Mouse (Mus musculus): Measurements from ENCODE around the gene Pcyt1a. TPM values are rescaled to one million over a fixed set of nuclear protein-coding genes. Genes with fewer than 3 reads are reported as not detected.

Pcyt1a gene
- polyA plus RNA-seq, 1 experiment from 2014 or later = 65.5 TPM

DNA sequence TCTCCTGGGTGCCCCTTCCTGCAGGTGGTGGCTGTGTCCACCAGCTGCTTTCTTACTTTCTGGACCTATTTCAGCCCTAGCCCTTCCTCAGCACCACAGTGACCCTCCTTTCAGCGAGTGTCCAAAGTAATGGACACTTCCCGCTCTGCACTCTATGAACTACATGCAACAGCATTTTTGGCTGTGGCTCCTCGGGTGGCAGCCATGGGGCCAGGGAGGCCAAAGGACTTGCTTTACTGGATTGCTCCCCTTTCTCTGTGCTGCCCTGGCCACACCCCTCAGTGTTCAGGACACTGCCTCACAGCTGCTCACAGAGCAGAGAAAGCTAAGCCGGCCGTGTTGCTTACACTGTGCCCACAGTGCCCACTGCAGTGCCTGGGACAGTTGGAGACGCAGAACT is 72.9 kb downstream of the Pcyt1a start:
- H3K4me1 ChIP-seq (replicated peaks) = peaks cover 14% of the 10 kb centered on the region; the same call in 1 of the 2 replicates
- H3K9me3 ChIP-seq = no peaks in the 10 kb centered on the region
- H3K27ac ChIP-seq = no peak overlapping the region
- H3K4me3 ChIP-seq (replicated peaks) = no peak overlapping the region
- ATAC-seq = peak; percentile 21
- H3K9ac ChIP-seq = no peak overlapping the region
- H3K27me3 ChIP-seq (replicated peaks) = no peaks in the 10 kb centered on the region; the same call in 1 of the 2 replicates
- no peaks in the 10 kb centered on the region for H3K36me3 ChIP-seq
- WGBS = 52% methylated on average over 6 of the region's 6 CpGs
- no peak overlapping the region for H3K4me2 ChIP-seq (replicated peaks)

DNA sequence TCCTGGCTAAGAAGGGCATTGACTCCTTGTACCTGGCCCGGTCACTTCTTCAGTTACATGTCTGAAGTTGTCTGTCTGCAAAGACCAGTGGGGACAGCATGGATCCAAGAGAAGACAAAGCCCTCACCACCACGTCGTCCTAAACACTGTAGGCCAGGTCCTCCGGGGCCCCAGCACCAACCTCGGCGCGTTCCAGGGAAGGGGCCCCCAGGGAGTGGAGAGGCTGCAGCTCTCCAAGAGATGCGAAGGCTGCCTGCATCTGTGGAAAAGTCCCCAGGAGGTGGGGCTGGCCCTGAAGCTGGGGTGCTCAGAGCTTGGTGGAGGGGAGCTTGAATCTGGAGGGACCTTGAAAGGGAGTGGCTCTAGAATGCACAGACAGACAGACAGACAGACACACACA is 75.6 kb downstream of the Pcyt1a start:
- no peaks in the 10 kb centered on the region; the same call in 1 of the 2 replicates for H3K27me3 ChIP-seq (replicated peaks)
- no peaks in the 10 kb centered on the region for H3K36me3 ChIP-seq
- H3K4me3 ChIP-seq (replicated peaks) = no peak overlapping the region
- ATAC-seq = no peak
- H3K4me2 ChIP-seq (replicated peaks) = no peak overlapping the region
- WGBS = 88% methylated on average over 8 of the region's 8 CpGs
- H3K4me1 ChIP-seq (replicated peaks) = peaks cover 35% of the 10 kb centered on the region
- no peak overlapping the region for H3K27ac ChIP-seq
- H3K9ac ChIP-seq = no peak overlapping the region
- no peaks in the 10 kb centered on the region for H3K9me3 ChIP-seq

DNA sequence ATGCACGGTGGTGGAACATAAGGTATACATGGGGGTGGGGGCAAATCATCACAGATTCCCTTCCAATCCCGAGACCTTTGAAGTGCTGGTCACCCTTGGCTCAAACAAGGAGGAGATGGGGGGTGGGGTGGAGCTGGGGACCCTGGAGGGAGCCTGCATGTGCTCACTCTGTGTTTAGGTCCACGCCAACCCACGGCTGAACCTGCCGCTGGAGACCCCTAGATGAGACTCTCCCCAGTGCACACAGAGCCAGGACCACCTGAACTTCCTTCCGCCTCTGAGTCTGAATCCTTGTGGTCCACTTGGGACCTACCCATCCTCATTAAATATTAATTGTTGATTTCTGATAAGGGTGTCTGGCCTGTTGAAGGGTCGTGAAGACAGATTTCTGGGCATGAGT is 76.1 kb downstream of the Pcyt1a start:
- H3K27me3 ChIP-seq (replicated peaks) = no peaks in the 10 kb centered on the region
- peaks cover 39% of the 10 kb centered on the region for H3K4me1 ChIP-seq (replicated peaks)
- ATAC-seq = no peak
- no peaks in the 10 kb centered on the region for H3K36me3 ChIP-seq
- H3K27ac ChIP-seq = no peak overlapping the region
- no peak overlapping the region for H3K4me3 ChIP-seq (replicated peaks)
- H3K9ac ChIP-seq = no peak overlapping the region
- no peak overlapping the region for H3K4me2 ChIP-seq (replicated peaks)
- H3K9me3 ChIP-seq = no peaks in the 10 kb centered on the region
- 79% methylated on average over 7 of the region's 7 CpGs for WGBS

DNA sequence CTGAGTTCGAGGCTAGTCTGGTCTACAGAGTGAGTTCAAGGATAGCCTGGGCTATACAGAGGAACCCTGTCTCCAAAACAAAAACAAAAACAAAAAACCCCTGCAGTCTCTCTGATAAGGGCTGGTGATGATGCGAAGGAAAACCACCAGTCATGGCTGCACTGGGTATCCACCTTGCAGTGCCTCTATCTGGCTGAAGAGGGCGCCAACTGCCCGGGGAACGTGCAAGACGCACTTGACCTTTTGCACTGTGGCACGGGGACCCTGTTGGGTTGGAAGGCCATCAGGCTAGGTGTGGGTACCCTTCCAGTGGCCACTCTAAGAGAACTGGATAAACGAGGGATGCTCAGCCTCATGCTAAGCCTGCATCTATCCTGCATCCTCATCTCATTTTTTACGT is 76.7 kb downstream of the Pcyt1a start:
- Histone ChIP-seq H3K27me3 (replicated peaks) (no peaks in the 10 kb centered on the region), H3K9me3 (no peaks in the 10 kb centered on the region), H3K4me2 (replicated peaks) (no peak overlapping the region), H3K4me1 (replicated peaks) (peaks cover 39% of the 10 kb centered on the region), H3K9ac (no peak overlapping the region), H3K27ac (no peak overlapping the region), H3K4me3 (replicated peaks) (no peak overlapping the region), H3K36me3 (no peaks in the 10 kb centered on the region)
- 23% methylated on average over 9 of the region's 9 CpGs for WGBS
- ATAC-seq = no peak

DNA sequence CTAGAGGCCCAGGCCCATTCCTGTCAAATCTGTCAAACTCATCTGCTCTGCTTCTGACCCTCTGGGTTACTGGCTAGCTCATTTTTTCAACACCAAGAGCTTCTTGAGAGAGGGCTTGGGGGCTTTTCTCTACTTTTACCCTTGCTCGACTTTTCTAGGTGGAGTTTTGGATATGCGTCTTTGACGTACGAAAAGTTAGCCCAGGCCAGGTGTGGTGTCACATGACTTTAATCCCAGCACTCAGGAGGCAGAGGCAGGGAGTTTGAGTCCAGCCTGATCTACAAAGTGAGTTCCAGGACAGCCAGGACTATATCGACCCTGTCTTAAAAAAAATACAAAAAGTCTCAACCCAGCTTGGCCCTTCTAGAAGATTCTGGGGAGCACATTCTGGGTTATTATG is 77.3 kb downstream of the Pcyt1a start:
- no peak for ATAC-seq
- no peak overlapping the region for H3K4me3 ChIP-seq (replicated peaks)
- H3K9ac ChIP-seq = no peak overlapping the region
- H3K4me2 ChIP-seq (replicated peaks) = no peak overlapping the region
- H3K27ac ChIP-seq = peak overlapping the region; percentile 89
- H3K27me3 ChIP-seq (replicated peaks) = no peaks in the 10 kb centered on the region
- no peaks in the 10 kb centered on the region for H3K9me3 ChIP-seq
- WGBS = 79% methylated on average over 5 of the region's 5 CpGs
- peaks cover 42% of the 10 kb centered on the region for H3K4me1 ChIP-seq (replicated peaks)
- H3K36me3 ChIP-seq = no peaks in the 10 kb centered on the region

DNA sequence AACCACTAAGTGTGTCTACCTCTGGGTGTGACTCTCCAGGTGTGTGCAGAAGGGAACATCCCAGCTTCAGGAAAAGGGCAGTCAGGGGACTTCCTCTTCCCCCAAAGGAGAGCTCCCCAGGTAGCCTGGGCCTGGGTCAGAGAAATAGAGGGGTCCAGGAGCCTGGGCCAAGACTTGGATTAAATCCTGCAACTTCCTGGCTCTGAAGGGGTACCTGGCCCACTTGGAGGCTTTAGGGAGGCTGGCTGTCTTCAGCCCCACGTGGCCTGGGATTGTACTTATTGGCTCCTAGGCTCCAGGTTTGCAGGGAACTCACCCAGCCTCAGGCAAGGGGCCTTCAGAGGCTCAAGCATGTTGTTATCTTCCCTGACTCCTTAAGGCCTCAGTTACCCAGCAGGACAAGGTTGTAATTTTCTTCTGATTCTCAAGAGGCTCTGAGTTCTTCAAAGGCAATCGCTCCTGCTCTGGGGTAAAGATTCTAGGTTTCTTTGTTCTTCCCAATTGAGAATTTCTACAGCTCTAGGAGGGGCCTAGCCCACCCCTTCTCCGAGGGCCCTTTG is 77.9 kb downstream of the Pcyt1a start:
- H3K9me3 ChIP-seq = no peaks in the 10 kb centered on the region
- H3K4me2 ChIP-seq (replicated peaks) = peak overlapping the region; percentile 35; the same call in 1 of the 2 replicates
- WGBS = 44% methylated on average over 3 of the region's 3 CpGs
- no peaks in the 10 kb centered on the region for H3K36me3 ChIP-seq
- peak; percentile 36; the same call in 1 of the 2 replicates for ATAC-seq
- H3K27me3 ChIP-seq (replicated peaks) = no peaks in the 10 kb centered on the region
- H3K9ac ChIP-seq = 0 out of 2 replicates have a peak overlapping the region, but pooled peaks have one; percentile 10
- H3K27ac ChIP-seq = peak overlapping the region; percentile 89
- peaks cover 41% of the 10 kb centered on the region for H3K4me1 ChIP-seq (replicated peaks)
- no peak overlapping the region for H3K4me3 ChIP-seq (replicated peaks)

DNA sequence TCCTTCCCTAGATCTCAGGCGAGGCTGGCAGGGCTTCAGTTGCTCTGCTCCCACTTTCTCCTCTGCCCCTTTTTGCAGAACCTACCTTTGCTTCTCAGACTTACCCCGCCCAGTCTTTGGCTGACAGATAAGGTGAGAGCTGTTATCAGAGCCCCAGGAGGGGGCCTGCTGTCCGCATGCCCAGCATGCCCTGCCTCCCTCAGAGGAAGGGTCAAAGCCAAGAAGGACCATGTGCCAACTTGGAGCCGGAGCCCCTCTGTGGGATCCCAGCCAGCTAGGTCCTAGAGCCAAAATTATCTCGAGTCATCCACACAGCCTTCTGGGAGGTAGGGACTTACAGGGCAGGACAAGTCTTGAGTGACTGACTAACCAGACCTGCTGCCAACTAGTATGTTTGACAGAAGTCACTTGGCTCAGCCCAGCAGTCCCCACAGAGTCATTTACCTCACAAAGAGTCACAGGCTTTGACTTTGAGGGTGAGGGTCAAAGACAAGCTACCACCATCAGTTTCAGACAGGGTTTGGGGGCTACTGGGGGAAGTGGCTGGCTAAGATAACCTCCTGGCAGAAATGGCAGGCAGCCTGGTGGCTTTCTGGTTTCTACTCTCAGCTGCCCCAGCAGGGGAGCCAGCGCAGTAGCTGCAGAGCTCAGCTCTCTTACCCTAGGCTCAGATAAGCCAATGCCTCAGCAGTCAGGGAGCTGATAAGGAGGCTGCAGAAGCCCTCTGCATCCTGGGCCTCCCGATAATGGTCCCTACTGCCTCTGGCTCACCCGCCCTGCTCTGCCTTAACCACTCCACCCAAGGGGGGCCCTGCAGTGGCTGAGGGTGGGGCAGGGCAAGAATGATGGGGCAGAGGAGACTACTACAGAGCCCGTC is 78.6 kb downstream of the Pcyt1a start:
- ATAC-seq = peak; percentile 93
- no peaks in the 10 kb centered on the region for H3K36me3 ChIP-seq
- WGBS = 40% methylated on average over 9 of the region's 9 CpGs
- peak overlapping the region; percentile 35; the same call in 1 of the 2 replicates for H3K4me2 ChIP-seq (replicated peaks)
- peak overlapping the region; percentile 89 for H3K27ac ChIP-seq
- H3K4me3 ChIP-seq (replicated peaks) = no peak overlapping the region
- H3K4me1 ChIP-seq (replicated peaks) = peaks cover 37% of the 10 kb centered on the region
- H3K27me3 ChIP-seq (replicated peaks) = no peaks in the 10 kb centered on the region
- H3K9ac ChIP-seq = no peak overlapping the region
- no peaks in the 10 kb centered on the region for H3K9me3 ChIP-seq

DNA sequence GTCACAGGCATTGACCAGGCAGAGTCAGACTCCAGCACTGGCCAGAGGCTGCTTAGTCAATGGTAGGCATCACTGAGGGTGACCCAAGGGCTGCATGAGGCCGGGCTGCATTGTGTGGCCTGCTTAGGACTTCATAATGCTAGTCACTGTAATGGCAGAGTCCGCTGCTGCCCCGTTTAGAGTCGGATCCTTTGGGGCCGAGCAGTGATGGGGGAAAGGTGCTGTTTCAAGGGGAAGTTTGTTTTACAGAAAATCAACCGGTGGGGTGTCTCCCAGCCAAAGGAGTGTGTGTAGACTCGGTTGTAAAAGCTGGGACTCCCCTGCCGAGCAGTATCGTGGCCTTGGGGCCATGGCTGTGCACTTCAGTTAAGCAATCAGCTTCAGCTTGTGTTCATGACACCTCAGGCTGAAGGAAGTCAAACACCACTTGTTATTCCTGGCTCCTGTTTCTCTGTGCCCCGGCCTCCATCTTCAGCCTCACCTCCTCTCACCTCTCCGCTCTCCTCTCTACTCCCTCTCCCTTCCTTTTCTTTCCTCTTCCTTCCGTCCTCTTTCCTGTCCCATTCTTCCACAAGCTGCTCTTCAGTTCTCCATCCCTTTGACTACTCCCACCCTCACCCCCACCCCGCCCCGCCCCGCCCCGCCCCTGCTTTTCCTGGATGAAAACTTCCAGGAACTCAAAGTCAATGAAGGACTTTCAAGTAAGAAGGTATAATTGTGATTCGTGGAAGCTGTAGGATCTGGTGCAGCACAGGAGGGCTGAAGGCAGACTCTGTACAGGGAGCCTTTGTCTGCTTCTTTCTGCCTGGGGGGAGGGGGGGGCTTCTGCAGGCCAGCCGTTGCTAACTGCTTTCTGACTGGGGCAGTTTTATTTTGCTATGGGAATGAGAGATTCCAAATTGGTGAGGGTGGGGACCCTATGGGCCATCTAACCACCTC is 79.9 kb downstream of the Pcyt1a start:
- Histone ChIP-seq H3K4me3 (replicated peaks) (no peak overlapping the region), H3K27ac (peak overlapping the region; percentile 48), H3K27me3 (replicated peaks) (no peaks in the 10 kb centered on the region), H3K9ac (no peak overlapping the region), H3K9me3 (no peaks in the 10 kb centered on the region), H3K36me3 (no peaks in the 10 kb centered on the region), H3K4me1 (replicated peaks) (peaks cover 37% of the 10 kb centered on the region), H3K4me2 (replicated peaks) (no peak overlapping the region)
- WGBS = 55% methylated on average over 18 of the region's 18 CpGs
- no peak for ATAC-seq

DNA sequence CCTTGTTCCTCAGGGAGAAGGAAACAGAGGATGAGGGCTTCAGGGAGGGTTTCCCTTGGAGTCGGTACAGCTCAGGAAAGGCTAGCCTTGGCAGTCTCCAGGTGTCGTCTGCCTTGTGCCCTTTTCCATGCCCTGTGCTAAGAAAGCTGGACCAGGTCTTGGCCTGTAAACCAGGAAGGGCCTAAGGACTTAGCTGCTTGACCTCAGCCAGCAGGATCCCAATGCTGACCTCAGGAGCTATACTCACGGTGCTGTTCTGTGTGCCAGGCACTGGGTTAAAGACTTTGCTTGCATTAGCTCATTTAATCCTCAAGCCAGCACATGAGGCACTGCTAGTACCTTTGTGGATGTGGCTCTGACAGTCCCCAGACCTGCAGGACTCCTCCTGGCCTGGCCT is 80.6 kb downstream of the Pcyt1a start:
- Histone ChIP-seq H3K36me3 (no peaks in the 10 kb centered on the region), H3K9me3 (no peaks in the 10 kb centered on the region), H3K9ac (no peak overlapping the region), H3K27ac (no peak overlapping the region), H3K27me3 (replicated peaks) (no peaks in the 10 kb centered on the region), H3K4me3 (replicated peaks) (no peak overlapping the region), H3K4me1 (replicated peaks) (peaks cover 44% of the 10 kb centered on the region), H3K4me2 (replicated peaks) (no peak overlapping the region)
- ATAC-seq = no peak
- 71% methylated on average over 3 of the region's 3 CpGs for WGBS

DNA sequence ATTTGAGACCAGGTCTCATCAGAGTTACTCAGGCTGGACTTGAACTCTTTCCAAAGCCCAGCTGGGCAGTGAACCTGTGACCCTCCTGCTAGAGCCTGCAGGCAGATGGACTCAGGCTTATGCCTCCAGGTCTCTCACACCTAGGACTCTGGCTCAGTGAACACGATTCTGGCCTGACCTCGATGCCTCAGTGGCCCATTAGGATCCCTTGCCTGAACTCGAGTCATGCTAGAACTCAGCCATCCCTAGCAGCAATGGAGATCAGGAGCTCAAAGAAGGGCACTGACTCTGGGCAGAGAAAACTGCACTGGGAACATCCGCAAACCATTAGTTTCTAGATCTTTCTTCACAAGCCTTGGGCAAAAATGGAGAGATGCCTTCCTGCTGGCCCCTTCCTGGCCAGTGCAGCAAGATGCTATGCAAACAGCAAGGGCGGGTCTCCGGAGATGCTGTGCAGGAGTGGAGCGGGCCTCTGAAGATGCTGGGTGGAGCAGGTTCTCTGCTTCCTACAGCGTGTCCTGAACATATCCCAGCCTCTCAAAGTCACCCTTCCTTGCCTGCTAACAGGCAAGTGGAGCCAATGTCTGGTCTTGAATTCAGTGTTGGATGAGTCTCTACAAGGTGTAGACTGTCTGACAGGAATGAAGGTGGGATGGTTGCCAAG is 81.2 kb downstream of the Pcyt1a start:
- 87% methylated on average over 8 of the region's 8 CpGs for WGBS
- no peak overlapping the region for H3K27ac ChIP-seq
- H3K9ac ChIP-seq = no peak overlapping the region
- no peaks in the 10 kb centered on the region for H3K27me3 ChIP-seq (replicated peaks)
- no peaks in the 10 kb centered on the region for H3K9me3 ChIP-seq
- H3K4me1 ChIP-seq (replicated peaks) = peaks cover 47% of the 10 kb centered on the region
- no peak overlapping the region for H3K4me2 ChIP-seq (replicated peaks)
- ATAC-seq = no peak
- H3K4me3 ChIP-seq (replicated peaks) = no peak overlapping the region
- no peaks in the 10 kb centered on the region for H3K36me3 ChIP-seq

DNA sequence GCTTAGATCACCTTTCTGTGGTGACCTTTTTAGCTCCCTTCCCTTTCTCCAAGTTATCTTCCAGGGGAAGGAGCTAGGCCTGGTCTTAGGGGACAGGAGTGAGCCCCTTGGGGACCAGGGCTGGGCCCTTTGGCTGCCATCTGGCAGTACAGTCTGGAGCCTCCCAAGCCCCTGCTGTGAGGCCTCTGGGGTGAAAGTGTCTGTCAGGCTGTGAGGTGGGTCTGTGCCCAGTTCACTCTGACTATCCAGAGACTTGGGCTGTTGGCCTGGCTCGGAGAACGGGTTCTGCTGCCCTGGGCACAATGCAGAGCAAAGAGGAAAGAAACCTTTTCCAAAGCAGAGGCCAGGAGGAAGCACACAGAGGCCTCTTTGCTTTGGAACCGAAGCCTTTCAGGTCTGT is 82.2 kb downstream of the Pcyt1a start:
- ATAC-seq = no peak
- Histone ChIP-seq H3K27me3 (replicated peaks) (no peaks in the 10 kb centered on the region), H3K9me3 (no peaks in the 10 kb centered on the region), H3K4me2 (replicated peaks) (no peak overlapping the region), H3K4me3 (replicated peaks) (no peak overlapping the region), H3K4me1 (replicated peaks) (peaks cover 42% of the 10 kb centered on the region), H3K36me3 (no peaks in the 10 kb centered on the region), H3K27ac (no peak overlapping the region), H3K9ac (no peak overlapping the region)
- WGBS = 65% methylated on average over 3 of the region's 3 CpGs

DNA sequence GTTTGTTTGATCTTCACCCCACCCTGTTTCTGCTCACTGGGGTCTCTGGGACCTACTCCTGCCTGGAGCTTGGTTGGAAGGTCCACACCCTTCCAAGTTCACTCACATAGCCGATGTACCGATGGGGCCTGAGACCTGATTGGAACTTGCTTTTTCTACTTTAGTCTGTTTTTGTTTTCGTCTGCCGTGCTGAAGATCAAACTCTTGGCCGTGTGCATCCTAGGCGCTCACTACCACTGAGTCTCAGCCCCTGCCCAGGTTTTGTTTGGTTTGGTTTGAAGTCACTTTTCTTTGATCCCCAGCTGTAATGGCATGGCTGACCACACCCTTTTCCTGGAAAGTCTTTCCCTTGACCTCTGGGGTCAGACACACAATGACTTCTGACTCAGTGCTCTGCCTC is 82.7 kb downstream of the Pcyt1a start:
- 90% methylated on average over 6 of the region's 6 CpGs for WGBS
- no peak overlapping the region for H3K9ac ChIP-seq
- H3K9me3 ChIP-seq = no peaks in the 10 kb centered on the region
- peaks cover 44% of the 10 kb centered on the region for H3K4me1 ChIP-seq (replicated peaks)
- H3K4me2 ChIP-seq (replicated peaks) = no peak overlapping the region
- H3K27me3 ChIP-seq (replicated peaks) = no peaks in the 10 kb centered on the region
- no peak for ATAC-seq
- H3K4me3 ChIP-seq (replicated peaks) = no peak overlapping the region
- H3K36me3 ChIP-seq = no peaks in the 10 kb centered on the region
- no peak overlapping the region for H3K27ac ChIP-seq
